Mouse (Mus musculus): ENCODE measurements around the gene Hilpda.

The Hilpda gene

GRCm38 (mm10) chr6:29272312-29273072, at the start of gene Hilpda:
Gene Hilpda, plus strand, starts transcription at chr6:29272488.
- DNase-seq = peak; percentile 93

GRCm38 (mm10) chr6:29229265-29229913, 42.9 kb upstream of the Hilpda start:
- no peak for DNase-seq

- no peak for DNase-seq
Observed at GRCm38 (mm10) chr6:29230386-29230785, 41.9 kb upstream of the Hilpda start.

GRCm38 (mm10) chr6:29231799-29232198, 40.5 kb upstream of the Hilpda start:
- DNase-seq = no peak

GRCm38 (mm10) chr6:29232321-29232720, 40.0 kb upstream of the Hilpda start:
- no peak for DNase-seq

- no peak for DNase-seq
Observed at GRCm38 (mm10) chr6:29233710-29234109, 38.6 kb upstream of the Hilpda start.

GRCm38 (mm10) chr6:29234272-29234671, 38.0 kb upstream of the Hilpda start:
- no peak for DNase-seq

- DNase-seq = peak; percentile 13
Observed at GRCm38 (mm10) chr6:29240806-29241205, 31.5 kb upstream of the Hilpda start.

- DNase-seq = no peak
Observed at GRCm38 (mm10) chr6:29241697-29242096, 30.6 kb upstream of the Hilpda start.

GRCm38 (mm10) chr6:29242265-29242664, 30.0 kb upstream of the Hilpda start:
- no peak for DNase-seq

GRCm38 (mm10) chr6:29245272-29246120, 26.8 kb upstream of the Hilpda start:
- no peak for DNase-seq

- no peak for DNase-seq
Observed at GRCm38 (mm10) chr6:29246183-29246582, 26.1 kb upstream of the Hilpda start.

GRCm38 (mm10) chr6:29246585-29246984, 25.7 kb upstream of the Hilpda start:
- DNase-seq = no peak

- no peak for DNase-seq
Observed at GRCm38 (mm10) chr6:29247072-29247471, 25.2 kb upstream of the Hilpda start.

GRCm38 (mm10) chr6:29259418-29259817, 12.9 kb upstream of the Hilpda start:
- no peak for DNase-seq

- DNase-seq = no peak
Observed at GRCm38 (mm10) chr6:29261831-29262230, 10.5 kb upstream of the Hilpda start.

GRCm38 (mm10) chr6:29263650-29264455, 8.4 kb upstream of the Hilpda start:
- DNase-seq = peak; percentile 43

GRCm38 (mm10) chr6:29264456-29264781, 7.9 kb upstream of the Hilpda start:
- DNase-seq = no peak

GRCm38 (mm10) chr6:29266936-29267335, 5.4 kb upstream of the Hilpda start:
- DNase-seq = no peak

GRCm38 (mm10) chr6:29269006-29269668, 3.2 kb upstream of the Hilpda start:
- DNase-seq = no peak

- DNase-seq = no peak
Observed at GRCm38 (mm10) chr6:29270961-29271360, 1.3 kb upstream of the Hilpda start.

- DNase-seq = no peak
Observed at GRCm38 (mm10) chr6:29276746-29277145, 4.5 kb downstream of the Hilpda start.
